Mouse (Mus musculus) c-Kit-positive CD71-positive TER-119-negative erythroid progenitor cells, embryonic 14.5 days (primary cell): ENCODE results near the gene Il17ra.

ENCODE experiments used
- DNase-seq: peaks from one replicate; pipeline ENCODE4 v3.0.0-alpha.2; 2013; ENCODE audit warnings: low read depth

The Il17ra gene

GRCm38 (mm10) chr6:120471991-120472441, 9.0 kb downstream of the Il17ra start:
- no peak for DNase-seq

GRCm38 (mm10) chr6:120472455-120473140, 9.6 kb downstream of the Il17ra start:
- no peak for DNase-seq

- DNase-seq, result no peak
Observed at GRCm38 (mm10) chr6:120473427-120473826, 10.4 kb downstream of the Il17ra start.

- DNase-seq, result no peak
Observed at GRCm38 (mm10) chr6:120475288-120475687, 12.2 kb downstream of the Il17ra start.

GRCm38 (mm10) chr6:120479302-120479701, 16.3 kb downstream of the Il17ra start:
- no peak for DNase-seq

GRCm38 (mm10) chr6:120480361-120480760, 17.3 kb downstream of the Il17ra start:
- no peak for DNase-seq

- no peak for DNase-seq
Observed at GRCm38 (mm10) chr6:120481538-120481937, 18.5 kb downstream of the Il17ra start.

GRCm38 (mm10) chr6:120482021-120482420, 19.0 kb downstream of the Il17ra start:
- DNase-seq, result no peak

GRCm38 (mm10) chr6:120482756-120483155, 19.7 kb downstream of the Il17ra start:
- DNase-seq, result no peak

- peak; percentile 47 for DNase-seq
Observed at GRCm38 (mm10) chr6:120483211-120483626, 20.2 kb downstream of the Il17ra start.

GRCm38 (mm10) chr6:120485038-120485437, 22.0 kb downstream of the Il17ra start:
- DNase-seq, result no peak

- DNase-seq, result no peak
Observed at GRCm38 (mm10) chr6:120486051-120486510, 23.0 kb downstream of the Il17ra start.

- no peak for DNase-seq
Observed at GRCm38 (mm10) chr6:120488647-120489046, 25.6 kb downstream of the Il17ra start.

GRCm38 (mm10) chr6:120489461-120489860, 26.4 kb downstream of the Il17ra start:
- DNase-seq, result no peak

GRCm38 (mm10) chr6:120491064-120491463, 28.0 kb downstream of the Il17ra start:
- DNase-seq, result no peak

- DNase-seq, result no peak
Observed at GRCm38 (mm10) chr6:120491862-120492498, 28.9 kb downstream of the Il17ra start.

GRCm38 (mm10) chr6:120492499-120493373, 29.7 kb downstream of the Il17ra start:
- DNase-seq, result no peak

GRCm38 (mm10) chr6:120493374-120494181, 30.5 kb downstream of the Il17ra start, which contains the start of gene Tmem121b:
Gene Tmem121b, minus strand, starts transcription at chr6:120493807.
- no peak for DNase-seq

- no peak for DNase-seq
Observed at GRCm38 (mm10) chr6:120496544-120496943, 33.5 kb downstream of the Il17ra start.

- no peak for DNase-seq
Observed at GRCm38 (mm10) chr6:120504051-120504450, 41.0 kb downstream of the Il17ra start.

- DNase-seq, result no peak
Observed at GRCm38 (mm10) chr6:120505531-120505930, 42.5 kb downstream of the Il17ra start.

GRCm38 (mm10) chr6:120508645-120509044, 45.6 kb downstream of the Il17ra start:
- DNase-seq, result no peak
